12 mouse cellular contexts compared by ENCODE assay signal in genomic region chr4:25658792-25659191, GRCm38 (mm10).
DNase-seq lines count a peak whose midpoint lies in the region.
"Had no signal": no experiment of that assay in that cellular context is flagged by ENCODE, and none has a peak within 500 bp of the region (broad histone marks: within the 10 kb centered on the region; RNA-seq: fewer than 3 reads in every experiment).

No protein-coding gene starts in this region.

- DNase-seq in cerebellum, postnatal 10 days: peak; percentile 23 to 38
- no peak for DNase-seq in cerebellum, adult 9-11 months
- DNase-seq in heart, postnatal 4 days: peak; percentile 5
- no peak for DNase-seq in heart, adult 18-20 months
- peak; percentile 19 for DNase-seq in kidney, adult 9 months
- DNase-seq in kidney, postnatal 14 days: no peak
- DNase-seq in brain, adult 2 months (ENCODE audit: low read depth, low spot score): peak; percentile 49
- no peak for DNase-seq in retina, embryonic 14.5 days (ENCODE audit: low spot score)
- DNase-seq: adrenal gland, adult 2 months; adrenal gland, postnatal 14 days; gastrocnemius, postnatal 10 days; gastrocnemius, postnatal 36 days had no signal

Comparison
In these comparisons a context has a peak if more than half of its experiments do, and no peak if none do; other contexts are left out.
1. DNase-seq: peak in cerebellum, postnatal 10 days (2 of 2), heart, postnatal 4 days (single experiment), kidney, adult 9 months (single experiment) and brain, adult 2 months (single experiment); none in cerebellum, adult 9-11 months (single experiment), heart, adult 18-20 months (0 of 2), kidney, postnatal 14 days (single experiment) and retina, embryonic 14.5 days (single experiment).